Mouse (Mus musculus) NIH3T3 (cell line): ENCODE results near the gene Gm13272.
"Not testable (repeated sequence)": the region's sequence is repeated elsewhere in the genome, so short reads cannot be mapped to it uniquely, and the experiment has no call there.

ENCODE experiments used
- DNase-seq: peaks from one replicate; pipeline ENCODE4 v3.0.0-alpha.2; 2012; ENCODE audit warnings: low read depth

Gm13272 gene

GRCm38 (mm10) chr4:88779550-88779949, at the start of gene Gm13272:
TSS of gene Gm13272 (plus strand) at chr4:88779850.
- DNase-seq, result not testable (repeated sequence)

DNA sequence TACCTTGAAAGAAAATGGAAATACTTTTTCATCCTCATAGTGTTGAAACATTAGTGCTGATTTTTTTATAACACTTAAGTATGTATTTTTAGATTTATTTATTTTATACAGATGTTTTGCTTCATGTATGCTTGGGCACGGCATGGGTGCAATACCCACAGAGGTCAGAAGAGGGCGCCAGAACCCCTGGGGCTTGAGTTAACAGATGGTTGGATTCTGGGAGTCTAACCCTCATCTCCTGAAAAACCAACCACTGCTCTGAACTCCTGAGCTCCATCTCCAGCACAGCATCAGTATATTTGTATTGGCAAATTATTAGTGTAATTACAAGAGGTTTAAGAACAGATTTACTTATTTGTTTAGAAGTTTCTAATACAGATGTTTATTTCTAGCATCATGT, 41.2 kb upstream of the Gm13272 start:
- DNase-seq, result peak; percentile 94

DNA sequence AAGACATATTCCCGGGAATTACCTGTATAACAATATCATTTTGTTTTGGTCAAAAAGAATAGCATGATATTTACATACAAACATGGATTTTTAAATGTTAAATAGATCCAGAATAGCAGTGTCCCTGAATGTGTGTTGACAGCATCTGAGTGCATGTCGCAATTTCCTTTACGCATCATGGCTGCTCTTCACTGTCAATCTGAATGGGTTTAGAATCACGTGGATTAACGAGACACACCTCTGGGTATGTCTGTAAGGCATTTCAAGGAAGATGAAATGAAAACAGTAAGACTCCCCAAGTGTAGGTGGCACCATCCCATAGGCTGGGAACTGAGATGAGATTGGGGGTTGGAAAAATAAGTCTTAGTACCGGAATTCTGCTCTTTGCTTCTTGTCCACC, 40.6 kb upstream of the Gm13272 start:
- DNase-seq, result no peak

GRCm38 (mm10) chr4:88741426-88741825, 38.2 kb upstream of the Gm13272 start:
- DNase-seq, result no peak

- peak; percentile 41 for DNase-seq
Measured at GRCm38 (mm10) chr4:88742771-88743371, 36.8 kb upstream of the Gm13272 start.

GRCm38 (mm10) chr4:88744207-88744606, 35.4 kb upstream of the Gm13272 start:
- no peak for DNase-seq

GRCm38 (mm10) chr4:88749926-88750325, 29.7 kb upstream of the Gm13272 start:
- DNase-seq, result no peak

DNA sequence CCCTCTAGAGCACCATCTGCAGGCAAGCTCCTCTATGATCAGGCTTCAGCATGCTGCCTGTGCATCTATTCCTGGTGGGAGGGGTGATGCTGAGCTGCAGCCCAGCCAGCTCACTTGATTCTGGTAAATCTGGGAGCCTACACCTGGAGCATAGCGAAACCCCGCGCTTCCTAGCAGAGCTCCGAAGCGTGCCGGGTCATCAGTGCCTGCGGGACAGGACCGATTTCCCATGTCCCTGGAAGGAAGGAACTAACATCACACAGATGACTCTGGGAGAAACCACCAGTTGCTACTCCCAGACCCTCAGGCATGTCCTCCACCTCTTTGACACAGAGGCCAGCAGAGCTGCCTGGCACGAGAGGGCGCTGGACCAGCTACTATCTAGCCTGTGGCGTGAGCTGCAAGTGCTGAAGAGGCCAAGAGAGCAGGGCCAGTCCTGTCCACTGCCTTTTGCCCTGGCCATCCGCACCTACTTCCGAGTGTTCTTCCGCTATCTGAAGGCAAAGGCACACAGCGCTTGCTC, 24.8 kb upstream of the Gm13272 start, which contains the start of gene Gm13271:
Gene Gm13271, plus strand, starts transcription at position 51 of the 523 bp plus-strand sequence.
- DNase-seq, result not testable (repeated sequence)

GRCm38 (mm10) chr4:88756581-88757513, 22.8 kb upstream of the Gm13272 start:
- peak; percentile 52 for DNase-seq

DNA sequence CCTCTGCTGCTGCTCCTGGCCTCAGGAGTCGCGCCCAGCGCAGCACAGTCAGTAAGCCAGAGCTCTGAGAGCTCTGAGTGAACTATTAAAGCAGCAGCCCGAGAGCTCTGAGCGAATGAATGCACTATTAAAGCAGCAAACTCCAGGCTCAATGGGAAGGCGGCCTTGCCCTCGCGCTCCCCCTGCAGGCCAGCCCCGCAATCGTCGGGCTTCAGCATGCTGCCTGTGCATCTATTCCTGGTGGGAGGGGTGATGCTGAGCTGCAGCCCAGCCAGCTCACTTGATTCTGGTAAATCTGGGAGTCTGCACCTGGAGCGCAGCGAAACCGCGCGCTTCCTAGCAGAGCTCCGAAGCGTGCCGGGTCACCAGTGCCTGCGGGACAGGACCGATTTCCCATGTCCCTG, 22.0 kb upstream of the Gm13272 start:
- peak; percentile 94 for DNase-seq

DNA sequence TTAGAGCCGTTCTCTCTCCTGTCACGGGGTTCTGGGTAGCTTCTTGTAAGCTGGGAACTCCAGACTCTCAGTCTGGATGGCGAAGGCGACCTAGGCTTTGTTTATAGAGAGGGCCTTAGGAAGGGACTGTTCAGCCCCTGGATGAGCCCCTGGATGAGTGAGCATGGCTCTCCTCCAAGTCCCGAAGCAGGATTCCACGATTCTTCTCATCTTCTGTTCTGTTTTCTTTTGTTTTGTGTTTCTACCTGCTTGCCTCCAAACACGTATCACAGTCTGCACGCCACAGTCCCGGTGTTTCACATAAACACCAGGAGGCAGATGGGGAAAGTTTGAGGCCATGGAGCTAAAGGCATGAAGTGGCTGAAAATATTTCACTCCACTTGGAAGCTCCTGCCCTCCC, 20.9 kb upstream of the Gm13272 start:
- DNase-seq, result not testable (repeated sequence)

DNA sequence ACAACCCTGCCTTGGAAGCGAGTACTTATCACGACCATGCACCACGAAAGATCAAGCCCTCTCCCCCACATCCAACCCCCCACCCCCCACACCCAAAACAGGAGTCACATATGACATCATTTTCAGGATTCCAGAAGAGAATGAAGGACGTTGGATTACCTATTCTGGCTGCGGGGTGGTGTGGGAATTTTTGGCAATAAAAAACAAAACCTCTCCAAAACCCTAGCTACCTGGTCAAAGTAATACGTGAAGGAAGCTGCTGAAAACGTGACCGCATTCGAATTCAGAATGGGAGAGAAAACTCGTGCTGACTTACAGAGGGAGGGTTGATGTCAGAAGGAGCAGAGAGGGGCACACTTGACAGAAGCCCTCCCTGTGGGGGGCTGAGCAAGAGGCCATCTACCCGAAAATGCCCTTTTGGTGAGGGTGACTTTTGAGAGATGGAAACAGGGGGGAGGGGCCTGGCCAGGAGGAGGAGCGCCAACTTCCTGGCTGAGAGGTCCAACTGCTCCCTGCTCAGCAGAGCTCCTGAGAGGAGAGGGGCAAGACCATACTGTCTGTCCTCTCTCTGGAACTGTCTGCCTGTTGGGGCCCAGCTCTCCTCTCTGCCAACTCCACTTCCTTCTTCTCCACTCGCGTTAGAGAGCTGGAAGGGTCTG, 19.9 kb upstream of the Gm13272 start, which contains the start of gene Gm13283:
Gene Gm13283, plus strand, starts transcription at position 510 of the 659 bp plus-strand sequence.
- DNase-seq, result not testable (repeated sequence)

GRCm38 (mm10) chr4:88760431-88760830, 19.2 kb upstream of the Gm13272 start:
- DNase-seq, result peak; percentile 91

- not testable (repeated sequence) for DNase-seq
Measured at GRCm38 (mm10) chr4:88761776-88762175, 17.9 kb upstream of the Gm13272 start.

DNA sequence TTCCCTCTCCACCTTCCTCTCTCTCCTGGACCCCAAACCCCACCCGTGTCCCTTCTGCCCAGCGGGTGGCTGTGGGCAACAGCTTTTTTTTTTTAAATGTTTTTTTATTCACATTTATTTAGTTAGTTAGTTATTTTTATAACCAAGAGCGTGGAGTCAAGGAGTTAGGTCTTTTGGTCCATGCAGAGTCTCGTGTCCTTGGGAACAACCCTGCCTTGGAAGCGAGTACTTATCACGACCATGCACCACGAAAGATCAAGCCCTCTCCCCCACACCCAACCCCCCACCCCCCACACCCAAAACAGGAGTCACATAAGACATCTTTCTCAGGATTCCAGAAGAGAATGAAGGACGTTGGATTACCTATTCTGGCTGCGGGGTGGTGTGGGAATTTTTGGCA, 17.3 kb upstream of the Gm13272 start:
- not testable (repeated sequence) for DNase-seq

GRCm38 (mm10) chr4:88763384-88764018, 16.1 kb upstream of the Gm13272 start:
- DNase-seq, result peak; percentile 89

DNA sequence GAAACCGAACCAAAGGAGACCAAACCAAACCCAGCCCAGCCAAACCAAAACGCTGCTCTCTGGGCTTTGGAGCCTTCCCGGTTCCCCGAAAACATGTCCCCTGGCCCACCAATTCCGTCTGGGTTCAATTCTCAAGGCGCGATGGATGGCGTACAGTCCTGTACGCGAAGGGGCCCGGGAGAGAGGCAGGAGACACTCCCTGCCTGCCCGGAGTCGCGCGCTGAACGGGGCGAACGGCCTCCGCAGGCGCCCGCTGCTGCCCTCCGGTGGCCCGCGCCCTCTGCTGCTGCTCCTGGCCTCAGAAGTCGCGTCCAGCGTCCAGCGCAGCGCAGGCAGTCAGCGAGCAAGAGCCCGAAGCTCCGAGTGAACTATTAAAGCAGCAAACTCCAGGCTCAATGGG, 6.1 kb upstream of the Gm13272 start, which contains the start of gene Gm13290:
Gene Gm13290, plus strand, starts transcription at position 301 of the 400 bp plus-strand sequence.
- DNase-seq, result not testable (repeated sequence)

- DNase-seq, result not testable (repeated sequence)
Measured at GRCm38 (mm10) chr4:88776622-88777021, 3.0 kb upstream of the Gm13272 start, which contains the start of gene Gm13289. TSS of gene Gm13289 (plus strand) at chr4:88776922.

GRCm38 (mm10) chr4:88780320-88780719, 670 bp downstream of the Gm13272 start:
- not testable (repeated sequence) for DNase-seq

DNA sequence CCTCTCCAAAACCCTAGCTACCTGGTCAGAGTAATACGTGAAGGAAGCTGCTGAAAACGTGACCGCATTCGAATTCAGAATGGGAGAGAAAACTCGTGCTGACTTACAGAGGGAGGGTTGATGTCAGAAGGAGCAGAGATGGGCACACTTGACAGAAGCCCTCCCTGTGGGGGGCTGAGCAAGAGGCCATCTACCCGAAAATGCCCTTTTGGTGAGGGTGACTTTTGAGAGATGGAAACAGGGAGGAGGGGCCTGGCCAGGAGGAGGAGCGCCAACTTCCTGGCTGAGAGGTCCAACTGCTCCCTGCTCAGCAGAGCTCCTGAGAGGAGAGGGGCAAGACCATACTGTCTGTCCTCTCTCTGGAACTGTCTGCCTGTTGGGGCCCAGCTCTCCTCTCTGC, 2.2 kb downstream of the Gm13272 start, which contains the start of gene Ifnz:
Gene Ifnz, plus strand, starts transcription at position 301 of the 400 bp plus-strand sequence.
- DNase-seq, result not testable (repeated sequence)

DNA sequence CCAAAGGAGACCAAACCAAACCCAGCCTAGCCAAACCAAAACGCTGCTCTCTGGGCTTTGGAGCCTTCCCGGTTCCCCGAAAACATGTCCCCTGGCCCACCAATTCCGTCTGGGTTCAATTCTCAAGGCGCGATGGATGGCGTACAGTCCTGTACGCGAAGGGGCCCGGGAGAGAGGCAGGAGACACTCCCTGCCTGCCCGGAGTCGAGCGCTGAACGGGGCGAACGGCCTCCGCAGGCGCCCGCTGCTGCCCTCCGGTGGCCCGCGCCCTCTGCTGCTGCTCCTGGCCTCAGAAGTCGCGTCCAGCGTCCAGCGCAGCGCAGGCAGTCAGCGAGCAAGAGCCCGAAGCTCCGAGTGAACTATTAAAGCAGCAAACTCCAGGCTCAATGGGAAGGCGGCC, 2.7 kb downstream of the Gm13272 start:
- DNase-seq, result not testable (repeated sequence)
